Mouse (Mus musculus) midbrain, postnatal 0 days (tissue): Measurements from ENCODE around the gene Pold1. TPM values are rescaled to one million over a fixed set of nuclear protein-coding genes. Genes with fewer than 3 reads are reported as not detected.

Source experiments
- ATAC-seq: fragments of 200-750 bp; cut with Nextera tagmentation; 2 replicates; pipeline ENCODE4 v1.8.0; 2017; ENCODE audit warnings: moderate number of reproducible peaks, mild to moderate bottlenecking, moderate TSS enrichment, moderate library complexity; ENCODE audit not compliant: low FRiP score
- DNase-seq: peaks from one replicate; pipeline ENCODE4 v3.0.0-alpha.2; 2015; ENCODE audit warnings: low spot score
- H3K27ac ChIP-seq: fragments of 300-500 bp; sonication (generic); 2 replicates; pipeline ENCODE4 v1.5.1; 2014; ENCODE audit warnings: low read depth, mild to moderate bottlenecking, low read length, mixed read lengths
- H3K27me3 ChIP-seq: fragments of 300-500 bp; sonication (generic); 2 replicates; pipeline ENCODE4 v1.6.1; 2014; ENCODE audit warnings: low read length, control low read depth, mixed read lengths; ENCODE audit not compliant: insufficient read depth
- H3K36me3 ChIP-seq: fragments of 300-500 bp; sonication (generic); 2 replicates; pipeline ENCODE4 v1.6.1; 2014; ENCODE audit warnings: low read length, control low read depth, mixed read lengths; ENCODE audit not compliant: insufficient read depth
- H3K4me1 ChIP-seq: fragments of 300-500 bp; sonication (generic); 2 replicates; pipeline ENCODE4 v1.6.1; 2014; ENCODE audit warnings: mild to moderate bottlenecking, control low read depth, antibody characterized with exemption, low read length, mixed read lengths; ENCODE audit not compliant: insufficient read depth
- H3K4me2 ChIP-seq: fragments of 300-500 bp; sonication (generic); 2 replicates; pipeline ENCODE4 v1.6.1; 2014; ENCODE audit warnings: low read depth, mild to moderate bottlenecking, low read length, mixed read lengths; ENCODE audit not compliant: poor library complexity, severe bottlenecking
- H3K4me3 ChIP-seq: fragments of 300-500 bp; sonication (generic); 2 replicates; pipeline ENCODE4 v1.5.1; 2014; ENCODE audit warnings: low read depth, mild to moderate bottlenecking, low read length, moderate library complexity
- H3K9ac ChIP-seq: fragments of 300-500 bp; sonication (generic); replicated peaks from 2 replicates; pipeline ENCODE4 v1.6.1; 2014; ENCODE audit warnings: mild to moderate bottlenecking, low read length, moderate library complexity, mixed read lengths; ENCODE audit not compliant: poor library complexity, severe bottlenecking
- H3K9me3 ChIP-seq: fragments of 300-500 bp; sonication (generic); 2 replicates; pipeline ENCODE4 v1.6.1; 2016; ENCODE audit warnings: low read length, control low read depth
- CTCF ChIP-seq: IDR thresholded peaks from 2 replicates; pipeline ENCODE4 v1.5.1; 2016; ENCODE audit warnings: antibody characterized with exemption, mild to moderate bottlenecking
- WGBS: fragments of 180-500 bp; shearing (Covaris S2); extraction: QIAGEN DNeasy Blood & Tissue Kit; methylation state at CpG from one replicate; pipeline ENCODE4 v1.1.7; 2014; 5-methylcytosine and 5-hydroxymethylcytosine counted together
- polyA plus RNA-seq: library from polyadenylated mRNA; unstranded; fragments of >200 nt; fragmentation: Nextera tagmentation; extraction: Ambion mirVana; gene quantifications from 2 replicates; pipeline ENCODE4 v1.2.1, GENCODE M21; 2015
- total RNA-seq: library from RNA; depleted of rRNA; stranded (reverse); fragments of >200 nt; gene quantifications from 2 replicates; pipeline ENCODE4 v1.2.3, GENCODE M21; 2014

Pold1 gene
- total and polyA plus RNA-seq, 2 experiments from 2014 or later: 9.6 to 17.5 TPM

DNA sequence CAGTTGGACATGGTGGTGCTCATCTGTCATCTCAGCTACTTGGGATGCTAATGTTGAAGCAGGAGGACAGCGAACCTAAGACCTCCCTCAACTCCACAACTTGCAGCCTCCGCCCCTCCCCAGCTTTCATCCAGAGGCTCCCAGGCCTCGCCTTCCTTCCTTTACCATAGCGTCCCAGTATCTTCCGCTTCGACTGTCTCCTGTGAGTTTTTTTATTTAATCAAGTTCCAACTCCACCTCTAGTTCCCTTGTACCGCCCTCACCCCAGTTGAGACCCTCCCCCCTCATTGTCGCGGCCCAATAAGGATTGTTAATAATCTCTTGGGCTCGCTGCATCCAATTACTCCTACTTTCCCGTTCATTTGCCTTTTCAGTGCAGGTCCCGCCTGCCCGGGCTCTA lies 41.3 kb upstream of the Pold1 start:
- WGBS: 2% methylated on average over 13 of the region's 13 CpGs
- peak; percentile 62 for DNase-seq
- TF ChIP-seq CTCF: no peak
- peaks cover 21% of the 10 kb centered on the region for H3K4me1 ChIP-seq
- H3K27me3 ChIP-seq: no peaks in the 10 kb centered on the region
- peak overlapping the region; percentile 91 for H3K4me2 ChIP-seq
- no peak for ATAC-seq
- no peaks in the 10 kb centered on the region for H3K36me3 ChIP-seq
- 0 out of 2 replicates have a peak overlapping the region, but pooled peaks have one; percentile 25 for H3K9ac ChIP-seq
- H3K4me3 ChIP-seq: peak overlapping the region; percentile 70
- H3K27ac ChIP-seq: peak overlapping the region; percentile 49
- no peaks in the 10 kb centered on the region for H3K9me3 ChIP-seq

DNA sequence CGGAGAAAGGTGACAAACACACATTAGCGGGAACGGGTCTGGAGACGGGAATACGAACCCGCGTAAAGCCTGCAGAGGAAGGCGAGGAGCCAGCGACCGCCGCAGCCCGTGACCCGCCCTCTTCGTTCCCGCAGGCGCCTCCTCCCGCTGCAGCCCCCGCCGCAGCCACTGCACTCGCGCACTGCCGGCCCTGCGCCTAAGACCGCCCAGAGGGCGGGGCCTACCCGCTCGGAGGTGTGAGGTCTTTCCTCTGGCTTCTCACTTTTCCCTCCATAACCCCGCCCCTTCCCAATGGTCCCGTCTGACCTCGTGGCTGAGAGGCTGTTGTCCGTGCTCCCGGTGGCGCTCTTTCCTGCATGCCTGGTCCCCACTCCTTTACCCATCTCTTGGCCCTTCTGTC lies 40.5 kb upstream of the Pold1 start:
- ATAC-seq: peak; percentile 6; the same call in 1 of the 2 replicates
- Histone ChIP-seq H3K4me1 (peaks cover 17% of the 10 kb centered on the region), H3K36me3 (no peaks in the 10 kb centered on the region), H3K27ac (peak overlapping the region; percentile 49), H3K9ac (peak overlapping the region; percentile 25), H3K9me3 (no peaks in the 10 kb centered on the region), H3K27me3 (no peaks in the 10 kb centered on the region), H3K4me2 (peak overlapping the region; percentile 91), H3K4me3 (peak overlapping the region; percentile 70)
- peak; percentile 88 for DNase-seq
- peak; percentile 24 for TF ChIP-seq CTCF
- WGBS: under 1% methylated on average over 32 of the region's 33 CpGs

DNA sequence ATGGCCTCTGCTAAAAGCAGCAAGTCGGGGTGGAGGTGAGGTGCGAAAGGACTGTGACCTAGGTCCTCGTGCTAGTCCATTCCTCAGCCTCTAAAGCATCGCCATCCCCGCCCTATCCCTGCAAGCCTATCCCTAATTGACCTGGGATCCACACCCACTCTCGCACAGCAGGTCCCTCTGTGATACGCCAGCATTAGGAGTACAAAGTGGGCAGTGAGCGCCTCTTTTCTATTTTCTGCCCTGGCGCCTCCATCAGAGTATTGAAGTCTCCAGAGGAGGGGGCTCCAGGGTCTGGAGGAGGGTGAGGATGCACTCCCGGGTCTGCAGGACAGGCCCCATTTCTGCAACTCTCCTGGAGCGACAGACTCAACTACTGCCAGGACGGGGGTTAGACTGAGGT lies 39.7 kb upstream of the Pold1 start:
- no peak for TF ChIP-seq CTCF
- Histone ChIP-seq H3K27ac (0 out of 2 replicates have a peak overlapping the region, but pooled peaks have one; percentile 49), H3K4me2 (peak overlapping the region; percentile 91), H3K36me3 (no peaks in the 10 kb centered on the region), H3K27me3 (no peaks in the 10 kb centered on the region), H3K9ac (peak overlapping the region; percentile 25), H3K4me3 (peak overlapping the region; percentile 70), H3K9me3 (no peaks in the 10 kb centered on the region), H3K4me1 (peaks cover 17% of the 10 kb centered on the region)
- WGBS: 14% methylated on average over 12 of the region's 12 CpGs
- ATAC-seq: no peak
- DNase-seq: no peak

GRCm38 (mm10) chr7:44587676-44588075 lies 39.0 kb upstream of the Pold1 start:
- peak overlapping the region; percentile 70 for H3K4me3 ChIP-seq
- H3K9me3 ChIP-seq: no peaks in the 10 kb centered on the region
- DNase-seq (no peak), ATAC-seq (no peak)
- H3K9ac ChIP-seq: peak overlapping the region; percentile 57
- TF ChIP-seq CTCF: no peak
- no peaks in the 10 kb centered on the region for H3K27me3 ChIP-seq
- 33% methylated on average over 6 of the region's 6 CpGs for WGBS
- H3K27ac ChIP-seq: no peak overlapping the region
- peak overlapping the region; percentile 91 for H3K4me2 ChIP-seq
- H3K36me3 ChIP-seq: no peaks in the 10 kb centered on the region
- peaks cover 10% of the 10 kb centered on the region; the same call in 1 of the 2 replicates for H3K4me1 ChIP-seq

DNA sequence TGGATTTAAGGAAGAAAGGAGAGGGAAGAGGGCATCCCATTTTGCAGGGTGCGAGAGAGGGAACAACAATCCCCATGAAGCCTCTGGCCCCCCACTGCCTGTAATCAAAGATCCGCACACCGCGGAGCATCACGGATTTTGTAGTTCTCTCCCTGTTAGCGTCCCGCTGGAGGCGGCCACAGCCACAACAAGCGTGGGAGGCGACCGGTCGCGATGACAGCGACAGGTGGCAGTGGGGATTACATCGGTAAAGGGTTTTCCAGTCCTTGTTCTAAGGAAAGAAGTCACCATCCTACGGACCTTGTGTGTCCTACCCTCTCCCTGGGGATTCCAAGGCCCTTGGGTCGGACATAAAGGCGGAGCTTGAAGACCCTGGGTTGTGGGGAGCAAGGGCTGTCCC lies 38.3 kb upstream of the Pold1 start:
- H3K9ac ChIP-seq: peak overlapping the region; percentile 57
- H3K9me3 ChIP-seq: no peaks in the 10 kb centered on the region
- no peaks in the 10 kb centered on the region for H3K36me3 ChIP-seq
- TF ChIP-seq CTCF: no peak; the same call in 1 of the 2 replicates
- peak; percentile 91 for DNase-seq
- H3K4me3 ChIP-seq: peak overlapping the region; percentile 70
- peak overlapping the region; percentile 69; the same call in 1 of the 2 replicates for H3K27ac ChIP-seq
- peak overlapping the region; percentile 91 for H3K4me2 ChIP-seq
- ATAC-seq: peak; percentile 35; the same call in 1 of the 2 replicates
- no peaks in the 10 kb centered on the region for H3K27me3 ChIP-seq
- peaks cover 5% of the 10 kb centered on the region; the same call in 1 of the 2 replicates for H3K4me1 ChIP-seq
- under 1% methylated on average over 18 of the region's 18 CpGs for WGBS

GRCm38 (mm10) chr7:44586518-44586917 lies 37.9 kb upstream of the Pold1 start:
- Histone ChIP-seq H3K4me3 (peak overlapping the region; percentile 70), H3K4me2 (peak overlapping the region; percentile 91), H3K36me3 (no peaks in the 10 kb centered on the region), H3K4me1 (peaks cover 3% of the 10 kb centered on the region; the same call in 1 of the 2 replicates), H3K27ac (peak overlapping the region; percentile 69), H3K27me3 (no peaks in the 10 kb centered on the region), H3K9me3 (no peaks in the 10 kb centered on the region), H3K9ac (peak overlapping the region; percentile 57)
- no peak for TF ChIP-seq CTCF
- ATAC-seq (no peak), DNase-seq (peak; percentile 78)
- 9% methylated on average over 19 of the region's 19 CpGs for WGBS
